Mouse (Mus musculus) induced T-regulatory cell, adult 2 months (primary cell): ENCODE measurements at regions not wholly inside any gene's neighbourhood (a gene's known extent, or its start where the extent isn't known, plus 50 kb on each side); places are given as distances from the start of the nearest gene placed in this dataset.

Source experiments
- DNase-seq: peaks from one replicate; pipeline ENCODE4 v3.0.0-alpha.2; 2012; ENCODE audit warnings: low read depth

DNA sequence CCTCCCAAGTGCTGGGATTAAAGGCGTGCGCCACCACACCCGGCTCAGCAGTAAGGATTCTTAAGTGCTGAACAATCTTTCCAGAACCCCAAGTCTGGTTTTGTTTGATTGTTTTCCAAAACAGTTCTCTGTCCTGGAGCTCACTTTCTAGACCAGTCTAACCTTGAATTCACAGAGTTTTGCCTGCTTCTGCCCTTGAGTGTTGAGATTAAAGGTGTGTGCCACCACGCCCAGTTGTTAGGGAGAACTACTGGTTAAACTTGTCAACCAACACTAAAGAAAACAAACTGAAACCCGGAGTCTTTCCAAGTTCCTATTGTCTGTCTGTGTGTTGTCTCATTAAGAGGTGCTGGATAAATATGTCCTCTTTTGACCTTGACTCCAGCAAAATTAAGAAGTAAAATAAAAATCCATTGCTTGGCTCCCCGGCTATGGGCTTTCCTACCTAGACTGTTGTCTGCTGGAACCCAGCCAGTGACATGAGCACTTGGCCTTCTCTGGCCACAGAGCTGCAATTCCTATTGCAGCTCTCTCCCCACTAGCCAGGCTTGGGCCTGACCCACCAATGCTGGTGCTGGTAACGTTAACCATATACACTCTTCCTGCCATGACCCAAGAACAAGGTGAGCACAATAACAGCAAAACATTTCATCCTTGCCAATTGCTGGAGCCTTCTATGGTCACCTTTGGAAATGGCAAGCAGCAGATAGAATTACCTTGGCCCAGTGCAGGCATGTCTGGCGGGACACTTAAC, 51.1 kb upstream of the Klf9 start:
- no peak for DNase-seq
